Mouse (Mus musculus) embryo, embryonic 11.5 days (tissue): ENCODE results near the gene 2310022A10Rik.
"Not testable (repeated sequence)": the region's sequence is repeated elsewhere in the genome, so short reads cannot be mapped to it uniquely, and the experiment has no call there.

Experiments
- DNase-seq: peaks from one replicate; pipeline ENCODE4 v3.0.0-alpha.2; 2012; ENCODE audit warnings: low read depth, low spot score

Gene 2310022A10Rik

GRCm38 (mm10) chr7:27612940-27613339, 59.9 kb downstream of the 2310022A10Rik start:
- DNase-seq = no peak

GRCm38 (mm10) chr7:27613751-27614499, 60.9 kb downstream of the 2310022A10Rik start:
- no peak for DNase-seq

- no peak for DNase-seq
Observed at GRCm38 (mm10) chr7:27621028-27621427, 68.0 kb downstream of the 2310022A10Rik start.

- DNase-seq = no peak
Observed at GRCm38 (mm10) chr7:27622234-27622633, 69.2 kb downstream of the 2310022A10Rik start.

GRCm38 (mm10) chr7:27624967-27625366, 71.9 kb downstream of the 2310022A10Rik start:
- DNase-seq = no peak

- no peak for DNase-seq
Observed at GRCm38 (mm10) chr7:27627707-27628106, 74.7 kb downstream of the 2310022A10Rik start.

GRCm38 (mm10) chr7:27628190-27628589, 75.2 kb downstream of the 2310022A10Rik start:
- DNase-seq = no peak

GRCm38 (mm10) chr7:27628816-27629215, 75.8 kb downstream of the 2310022A10Rik start:
- DNase-seq = not testable (repeated sequence)

GRCm38 (mm10) chr7:27631439-27631838, 78.4 kb downstream of the 2310022A10Rik start:
- DNase-seq = no peak
